Mouse (Mus musculus): ENCODE data around the gene Etnppl. TPM values are rescaled to one million over a fixed set of nuclear protein-coding genes. Genes with fewer than 3 reads are reported as not detected.

The Etnppl gene
- polyA plus RNA-seq, 1 experiment from 2014 or later: not detected

DNA sequence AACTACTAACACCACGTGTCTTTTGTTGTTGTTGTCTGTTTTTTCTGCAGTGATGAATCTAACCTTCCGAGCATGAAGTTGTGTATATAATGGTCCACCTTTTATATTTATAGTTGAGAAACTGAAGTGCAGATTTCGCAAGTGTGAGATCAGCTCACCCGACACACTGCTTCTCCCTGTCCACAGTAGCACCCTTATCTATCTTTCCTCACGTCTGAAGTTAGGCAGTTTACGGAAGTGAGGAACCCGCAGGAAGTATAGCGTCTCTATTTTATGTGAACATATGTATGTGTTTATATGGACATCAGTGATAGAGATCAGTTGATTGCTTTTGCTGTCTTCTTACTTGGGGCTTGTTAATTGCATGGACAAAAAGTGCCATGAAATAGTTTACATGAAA lies 22.2 kb upstream of the Etnppl start:
- Histone ChIP-seq H3K36me3 (ENCODE audit: control insufficient read depth, insufficient read depth, low read length) (no peaks in the 10 kb centered on the region), H3K4me3 (ENCODE audit: low read length) (no peak overlapping the region), H3K4me2 (ENCODE audit: low read depth, low read length) (no peak overlapping the region), H3K9me3 (ENCODE audit: control insufficient read depth, low read length) (no peaks in the 10 kb centered on the region), H3K27me3 (ENCODE audit: control insufficient read depth, insufficient read depth, low read depth, low read length) (no peaks in the 10 kb centered on the region), H3K27ac (ENCODE audit: low read length) (no peak overlapping the region), H3K9ac (ENCODE audit: low read length) (no peak overlapping the region), H3K4me1 (replicated peaks; ENCODE audit: control insufficient read depth, insufficient read depth, low read length) (peaks cover 3% of the 10 kb centered on the region; the same call in 1 of the 2 replicates)
- ATAC-seq (ENCODE audit: low read depth): peak; percentile 36; the same call in 1 of the 2 replicates
- WGBS: 37% methylated on average over 8 of the region's 8 CpGs

GRCm38 (mm10) chr3:130601491-130601890 lies 15.8 kb upstream of the Etnppl start:
- H3K27ac ChIP-seq (ENCODE audit: low read length): no peak overlapping the region
- H3K4me2 ChIP-seq (ENCODE audit: low read depth, low read length): no peak overlapping the region
- no peak overlapping the region for H3K4me3 ChIP-seq (ENCODE audit: low read length)
- no peaks in the 10 kb centered on the region for H3K9me3 ChIP-seq (ENCODE audit: control insufficient read depth, low read length)
- H3K27me3 ChIP-seq (ENCODE audit: control insufficient read depth, insufficient read depth, low read depth, low read length): no peaks in the 10 kb centered on the region
- H3K36me3 ChIP-seq (ENCODE audit: control insufficient read depth, insufficient read depth, low read length): no peaks in the 10 kb centered on the region
- 64% methylated on average over 10 of the region's 10 CpGs for WGBS
- ATAC-seq (ENCODE audit: low read depth): no peak
- no peak overlapping the region for H3K9ac ChIP-seq (ENCODE audit: low read length)
- no peaks in the 10 kb centered on the region for H3K4me1 ChIP-seq (replicated peaks; ENCODE audit: control insufficient read depth, insufficient read depth, low read length)

DNA sequence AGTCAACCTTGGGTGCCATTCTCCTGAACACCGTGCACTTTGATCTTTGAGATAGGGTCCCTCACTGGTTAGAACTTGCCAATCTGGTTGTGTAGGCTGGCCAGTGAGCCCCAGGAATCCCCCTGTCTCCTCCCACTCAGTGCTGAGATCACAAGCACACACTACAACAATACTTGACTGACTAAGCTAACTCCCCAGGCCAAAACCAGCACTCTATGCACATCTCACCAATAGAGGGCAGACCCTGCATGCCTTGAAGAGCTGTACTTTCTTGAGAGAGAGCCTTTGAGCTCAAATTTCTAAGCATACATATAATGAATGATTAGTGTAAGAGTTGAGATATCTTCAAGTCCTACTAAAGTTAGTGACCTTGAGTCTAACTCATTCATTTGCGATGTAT lies 9.3 kb upstream of the Etnppl start:
- Histone ChIP-seq H3K36me3 (ENCODE audit: control insufficient read depth, insufficient read depth, low read length) (no peaks in the 10 kb centered on the region), H3K9ac (ENCODE audit: low read length) (no peak overlapping the region), H3K4me2 (ENCODE audit: low read depth, low read length) (no peak overlapping the region), H3K27ac (ENCODE audit: low read length) (no peak overlapping the region), H3K4me1 (replicated peaks; ENCODE audit: control insufficient read depth, insufficient read depth, low read length) (no peaks in the 10 kb centered on the region), H3K4me3 (ENCODE audit: low read length) (no peak overlapping the region), H3K27me3 (ENCODE audit: control insufficient read depth, insufficient read depth, low read depth, low read length) (no peaks in the 10 kb centered on the region), H3K9me3 (ENCODE audit: control insufficient read depth, low read length) (no peaks in the 10 kb centered on the region)
- ATAC-seq (ENCODE audit: low read depth): no peak
- 66% methylated on average over 2 of the region's 2 CpGs for WGBS

- Histone ChIP-seq H3K27ac (ENCODE audit: low read length) (no peak overlapping the region), H3K4me1 (replicated peaks; ENCODE audit: control insufficient read depth, insufficient read depth, low read length) (peaks cover 3% of the 10 kb centered on the region; the same call in 1 of the 2 replicates), H3K9ac (ENCODE audit: low read length) (no peak overlapping the region), H3K27me3 (ENCODE audit: control insufficient read depth, insufficient read depth, low read depth, low read length) (no peaks in the 10 kb centered on the region; the same call in 1 of the 2 replicates), H3K9me3 (ENCODE audit: control insufficient read depth, low read length) (no peaks in the 10 kb centered on the region), H3K36me3 (ENCODE audit: control insufficient read depth, insufficient read depth, low read length) (no peaks in the 10 kb centered on the region), H3K4me2 (ENCODE audit: low read depth, low read length) (no peak overlapping the region), H3K4me3 (ENCODE audit: low read length) (no peak overlapping the region)
- 72% methylated on average over 9 of the region's 9 CpGs for WGBS
- ATAC-seq (ENCODE audit: low read depth): no peak
These were observed 2.8 kb upstream of the Etnppl start for GRCm38 (mm10) chr3:130614444-130614843.

- peaks cover 3% of the 10 kb centered on the region; the same call in 1 of the 2 replicates for H3K4me1 ChIP-seq (replicated peaks; ENCODE audit: control insufficient read depth, insufficient read depth, low read length)
- H3K9ac ChIP-seq (ENCODE audit: low read length): no peak overlapping the region
- H3K4me3 ChIP-seq (ENCODE audit: low read length): no peak overlapping the region
- WGBS: 56% methylated on average over 8 of the region's 8 CpGs
- H3K9me3 ChIP-seq (ENCODE audit: control insufficient read depth, low read length): no peaks in the 10 kb centered on the region
- no peak for ATAC-seq (ENCODE audit: low read depth)
- H3K27ac ChIP-seq (ENCODE audit: low read length): no peak overlapping the region
- H3K36me3 ChIP-seq (ENCODE audit: control insufficient read depth, insufficient read depth, low read length): no peaks in the 10 kb centered on the region
- no peak overlapping the region for H3K4me2 ChIP-seq (ENCODE audit: low read depth, low read length)
- no peaks in the 10 kb centered on the region; the same call in 1 of the 2 replicates for H3K27me3 ChIP-seq (ENCODE audit: control insufficient read depth, insufficient read depth, low read depth, low read length)
These were observed 1.6 kb upstream of the Etnppl start for GRCm38 (mm10) chr3:130615625-130616024.

DNA sequence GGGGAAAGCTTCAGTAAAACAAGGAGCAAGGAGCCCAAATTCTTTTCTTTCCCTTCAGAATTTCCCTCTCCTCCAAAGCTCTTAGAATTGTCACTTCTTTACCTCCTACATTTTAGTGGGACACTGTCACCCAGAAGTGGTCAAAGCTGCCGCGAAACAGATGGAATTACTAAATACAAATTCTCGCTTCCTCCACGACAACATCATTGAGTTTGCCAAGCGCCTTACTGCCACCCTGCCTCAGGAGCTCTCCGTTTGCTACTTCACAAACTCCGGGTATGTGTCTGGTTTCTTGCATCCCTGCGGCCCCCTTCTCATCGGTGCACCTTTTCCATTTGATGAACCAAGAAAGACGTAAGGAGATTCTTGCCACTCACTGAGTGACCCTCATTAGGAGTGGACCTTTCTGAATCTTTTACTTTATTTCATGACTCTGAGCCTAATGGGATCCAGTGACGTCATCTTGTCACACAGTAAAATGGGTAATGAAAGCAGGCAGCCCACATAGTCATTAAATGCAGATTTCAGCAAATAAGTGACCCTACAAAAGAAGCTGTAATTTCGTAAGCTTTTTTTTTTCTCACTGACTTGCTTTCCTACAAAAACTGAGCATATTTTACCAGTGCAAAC lies 3.4 kb downstream of the Etnppl start:
- no peak overlapping the region for H3K27ac ChIP-seq (ENCODE audit: low read length)
- 74% methylated on average over 12 of the region's 12 CpGs for WGBS
- H3K9me3 ChIP-seq (ENCODE audit: control insufficient read depth, low read length): no peaks in the 10 kb centered on the region
- ATAC-seq (ENCODE audit: low read depth): no peak
- H3K4me2 ChIP-seq (ENCODE audit: low read depth, low read length): no peak overlapping the region
- H3K9ac ChIP-seq (ENCODE audit: low read length): no peak overlapping the region
- H3K4me3 ChIP-seq (ENCODE audit: low read length): no peak overlapping the region
- no peaks in the 10 kb centered on the region; the same call in 1 of the 2 replicates for H3K27me3 ChIP-seq (ENCODE audit: control insufficient read depth, insufficient read depth, low read depth, low read length)
- H3K36me3 ChIP-seq (ENCODE audit: control insufficient read depth, insufficient read depth, low read length): no peaks in the 10 kb centered on the region
- H3K4me1 ChIP-seq (replicated peaks; ENCODE audit: control insufficient read depth, insufficient read depth, low read length): peaks cover 3% of the 10 kb centered on the region; the same call in 1 of the 2 replicates

DNA sequence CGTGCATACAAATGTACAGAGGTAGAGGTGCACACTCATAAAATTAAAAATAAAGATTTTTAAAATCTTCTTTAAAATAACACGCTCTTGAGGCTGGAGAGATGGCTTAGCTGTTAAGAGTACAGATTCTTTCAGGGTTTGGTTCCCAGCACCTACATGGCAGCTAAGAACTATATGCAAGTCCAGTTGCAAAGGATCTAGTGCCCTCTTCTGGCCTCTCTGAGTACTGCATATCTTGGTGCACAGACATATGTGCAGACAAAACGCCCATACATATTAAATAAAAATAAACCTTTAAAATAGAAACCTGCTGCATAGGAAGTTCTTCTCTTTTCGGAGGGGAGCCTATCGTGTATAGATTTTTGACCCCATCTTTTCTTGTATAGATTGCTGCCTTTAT lies 11.1 kb downstream of the Etnppl start:
- no peaks in the 10 kb centered on the region for H3K4me1 ChIP-seq (replicated peaks; ENCODE audit: control insufficient read depth, insufficient read depth, low read length)
- no peaks in the 10 kb centered on the region for H3K27me3 ChIP-seq (ENCODE audit: control insufficient read depth, insufficient read depth, low read depth, low read length)
- H3K4me2 ChIP-seq (ENCODE audit: low read depth, low read length): no peak overlapping the region
- WGBS: 89% methylated on average over 5 of the region's 5 CpGs
- H3K9me3 ChIP-seq (ENCODE audit: control insufficient read depth, low read length): no peaks in the 10 kb centered on the region; the same call in 1 of the 2 replicates
- no peak overlapping the region for H3K27ac ChIP-seq (ENCODE audit: low read length)
- no peaks in the 10 kb centered on the region for H3K36me3 ChIP-seq (ENCODE audit: control insufficient read depth, insufficient read depth, low read length)
- H3K4me3 ChIP-seq (ENCODE audit: low read length): no peak overlapping the region
- no peak for ATAC-seq (ENCODE audit: low read depth)
- H3K9ac ChIP-seq (ENCODE audit: low read length): no peak overlapping the region

DNA sequence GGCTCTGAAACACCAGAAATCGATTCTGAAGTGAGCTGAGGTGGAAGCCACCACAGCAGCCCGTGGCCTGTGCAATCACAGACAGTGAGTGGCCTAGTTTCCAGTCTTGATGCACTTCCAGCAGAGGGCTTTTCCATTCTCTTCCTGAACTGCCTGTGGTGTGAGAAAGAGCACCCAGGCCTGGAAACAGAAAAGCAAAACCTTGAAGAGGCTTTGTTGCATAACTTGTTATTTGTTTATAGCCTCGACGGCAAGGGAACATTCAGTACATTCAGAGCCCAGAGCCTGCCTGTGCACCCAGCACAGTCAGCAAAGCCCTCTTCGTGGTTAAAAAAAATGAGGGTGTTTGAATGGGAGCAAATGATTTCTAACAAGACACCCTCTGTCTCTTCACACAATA lies 16.6 kb downstream of the Etnppl start:
- 64% methylated on average over 5 of the region's 5 CpGs for WGBS
- ATAC-seq (ENCODE audit: low read depth): no peak
- no peak overlapping the region for H3K4me3 ChIP-seq (ENCODE audit: low read length)

GRCm38 (mm10) chr3:130646110-130646810 lies 29.0 kb downstream of the Etnppl start:
- ATAC-seq (ENCODE audit: low read depth): no peak
- Histone ChIP-seq H3K4me3 (ENCODE audit: low read length) (no peak overlapping the region), H3K4me1 (replicated peaks; ENCODE audit: control insufficient read depth, insufficient read depth, low read length) (no peaks in the 10 kb centered on the region), H3K27ac (ENCODE audit: low read length) (no peak overlapping the region), H3K36me3 (ENCODE audit: control insufficient read depth, insufficient read depth, low read length) (no peaks in the 10 kb centered on the region), H3K9me3 (ENCODE audit: control insufficient read depth, low read length) (no peaks in the 10 kb centered on the region), H3K4me2 (ENCODE audit: low read depth, low read length) (no peak overlapping the region), H3K9ac (ENCODE audit: low read length) (no peak overlapping the region), H3K27me3 (ENCODE audit: control insufficient read depth, insufficient read depth, low read depth, low read length) (no peaks in the 10 kb centered on the region)
- WGBS: 80% methylated on average over 11 of the region's 11 CpGs

More for the DNA sequence above, 16.6 kb downstream of the Etnppl start:
- H3K27ac ChIP-seq (ENCODE audit: low read length): no peak overlapping the region
- no peaks in the 10 kb centered on the region for H3K9me3 ChIP-seq (ENCODE audit: control insufficient read depth, low read length)
- H3K4me2 ChIP-seq (ENCODE audit: low read depth, low read length): no peak overlapping the region
- no peak overlapping the region for H3K9ac ChIP-seq (ENCODE audit: low read length)
- no peaks in the 10 kb centered on the region for H3K36me3 ChIP-seq (ENCODE audit: control insufficient read depth, insufficient read depth, low read length)
- H3K4me1 ChIP-seq (replicated peaks; ENCODE audit: control insufficient read depth, insufficient read depth, low read length): no peaks in the 10 kb centered on the region
- no peaks in the 10 kb centered on the region for H3K27me3 ChIP-seq (ENCODE audit: control insufficient read depth, insufficient read depth, low read depth, low read length)
